Mouse (Mus musculus) spleen, adult 2 months (tissue): Measurements from ENCODE around the gene Ptp4a2.

Experiments used
- CTCF ChIP-seq: fragments of 200-500 bp; IDR thresholded peaks from 2 replicates; pipeline ENCODE4 v1.5.1; 2011; ENCODE audit warnings: mild to moderate bottlenecking, inconsistent platforms; ENCODE audit not compliant: insufficient read depth, insufficient read length, insufficient replicate concordance; ENCODE audit errors: extremely low read depth
- POLR2A ChIP-seq: fragments of 200-500 bp; IDR thresholded peaks from 2 replicates; pipeline ENCODE4 v1.6.1; 2011; ENCODE audit warnings: low read depth, low read length, inconsistent platforms

- no peak for TF ChIP-seq POLR2A
- TF ChIP-seq CTCF: no peak
Observed at GRCm38 (mm10) chr4:129823216-129823810, 12.3 kb downstream of the Ptp4a2 start.
